Mouse (Mus musculus): ENCODE results near the gene Epb41. TPM values are rescaled to one million over a fixed set of nuclear protein-coding genes. Genes with fewer than 3 reads are reported as not detected.

The Epb41 gene
- polyA plus RNA-seq, 1 experiment from 2014 or later, result 43.1 TPM

DNA sequence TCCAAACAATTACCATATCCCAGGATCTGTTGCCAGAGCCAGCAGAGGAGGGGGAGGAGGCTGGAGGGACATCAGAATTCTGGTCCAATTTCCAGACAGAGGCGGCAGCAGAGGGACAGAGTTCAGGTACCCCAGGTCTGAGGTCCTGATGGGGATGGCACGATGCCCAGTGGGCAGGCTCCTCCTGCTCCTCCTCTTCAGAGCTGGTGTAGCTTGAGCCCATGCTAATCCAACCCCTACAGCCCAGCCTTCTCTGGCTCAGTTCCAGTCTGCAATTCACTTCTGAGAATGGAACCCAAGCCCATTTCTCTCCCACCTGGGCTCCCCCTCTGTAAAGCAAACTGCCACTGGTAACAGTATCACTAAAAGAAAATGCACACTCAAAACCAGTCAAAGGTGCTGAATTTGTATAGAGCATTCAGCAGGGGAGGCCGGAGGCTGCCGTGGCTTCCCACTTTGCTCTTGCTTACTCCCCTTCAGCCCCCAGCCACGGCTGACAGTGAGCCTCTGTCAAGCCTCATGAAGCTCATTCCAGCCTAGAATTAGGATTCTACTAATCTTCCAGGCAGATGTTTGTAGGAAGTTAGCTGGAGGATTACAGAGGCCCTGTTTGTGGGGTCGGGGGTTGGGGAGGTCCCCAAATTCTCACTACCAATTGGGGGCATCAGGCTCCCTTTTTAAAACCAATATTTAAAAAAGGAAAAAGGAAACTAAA, 150.9 kb downstream of the Epb41 start:
- H3K4me3 ChIP-seq (ENCODE audit: low read length), result no peak overlapping the region
- no peaks in the 10 kb centered on the region for H3K9me3 ChIP-seq (ENCODE audit: control insufficient read depth, low read length)
- peaks cover 18% of the 10 kb centered on the region for H3K4me1 ChIP-seq (ENCODE audit: control insufficient read depth, insufficient read depth, low read depth, low read length)
- ATAC-seq, result no peak
- WGBS, result 58% methylated on average over 6 of the region's 6 CpGs
- H3K4me2 ChIP-seq (ENCODE audit: low read length), result no peak overlapping the region
- no peak overlapping the region for H3K9ac ChIP-seq (ENCODE audit: low read depth, low read length)
- H3K27ac ChIP-seq (ENCODE audit: low read depth, low read length), result no peak overlapping the region
- peaks cover 17% of the 10 kb centered on the region for H3K36me3 ChIP-seq (ENCODE audit: control insufficient read depth, insufficient read depth, low read length)
- peaks cover 51% of the 10 kb centered on the region for H3K27me3 ChIP-seq (replicated peaks; ENCODE audit: control insufficient read depth, insufficient read depth, low read length)

DNA sequence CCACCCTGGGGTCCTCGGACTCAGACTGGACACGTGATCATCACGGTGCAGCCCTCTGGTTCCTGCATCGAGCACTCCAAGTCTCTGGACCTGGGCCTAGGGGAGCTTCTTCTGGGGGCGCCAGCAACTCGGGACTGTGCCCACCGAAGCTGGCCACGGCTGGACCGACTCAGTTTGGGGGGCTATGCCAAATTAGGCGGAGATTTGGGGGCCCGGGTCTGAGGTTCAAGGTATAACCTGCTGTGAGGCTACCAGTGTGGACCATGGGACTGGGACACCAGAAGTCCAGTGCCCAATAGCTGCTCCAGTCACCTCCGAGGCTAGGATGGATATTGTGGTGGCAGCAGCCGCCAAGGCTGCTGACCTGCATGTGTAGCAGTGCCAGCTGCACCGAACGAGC, 152.7 kb downstream of the Epb41 start:
- ATAC-seq, result 0 out of 2 replicates have a peak, but pooled peaks have one; percentile 12
- H3K4me1 ChIP-seq (ENCODE audit: control insufficient read depth, insufficient read depth, low read depth, low read length), result peaks cover 18% of the 10 kb centered on the region
- H3K4me2 ChIP-seq (ENCODE audit: low read length), result peak overlapping the region; percentile 81
- H3K27ac ChIP-seq (ENCODE audit: low read depth, low read length), result no peak overlapping the region
- H3K9ac ChIP-seq (ENCODE audit: low read depth, low read length), result no peak overlapping the region
- peaks cover 63% of the 10 kb centered on the region for H3K27me3 ChIP-seq (replicated peaks; ENCODE audit: control insufficient read depth, insufficient read depth, low read length)
- peak overlapping the region; percentile 52 for H3K4me3 ChIP-seq (ENCODE audit: low read length)
- no peaks in the 10 kb centered on the region for H3K9me3 ChIP-seq (ENCODE audit: control insufficient read depth, low read length)
- WGBS, result 62% methylated on average over 15 of the region's 15 CpGs
- peaks cover 12% of the 10 kb centered on the region for H3K36me3 ChIP-seq (ENCODE audit: control insufficient read depth, insufficient read depth, low read length)

DNA sequence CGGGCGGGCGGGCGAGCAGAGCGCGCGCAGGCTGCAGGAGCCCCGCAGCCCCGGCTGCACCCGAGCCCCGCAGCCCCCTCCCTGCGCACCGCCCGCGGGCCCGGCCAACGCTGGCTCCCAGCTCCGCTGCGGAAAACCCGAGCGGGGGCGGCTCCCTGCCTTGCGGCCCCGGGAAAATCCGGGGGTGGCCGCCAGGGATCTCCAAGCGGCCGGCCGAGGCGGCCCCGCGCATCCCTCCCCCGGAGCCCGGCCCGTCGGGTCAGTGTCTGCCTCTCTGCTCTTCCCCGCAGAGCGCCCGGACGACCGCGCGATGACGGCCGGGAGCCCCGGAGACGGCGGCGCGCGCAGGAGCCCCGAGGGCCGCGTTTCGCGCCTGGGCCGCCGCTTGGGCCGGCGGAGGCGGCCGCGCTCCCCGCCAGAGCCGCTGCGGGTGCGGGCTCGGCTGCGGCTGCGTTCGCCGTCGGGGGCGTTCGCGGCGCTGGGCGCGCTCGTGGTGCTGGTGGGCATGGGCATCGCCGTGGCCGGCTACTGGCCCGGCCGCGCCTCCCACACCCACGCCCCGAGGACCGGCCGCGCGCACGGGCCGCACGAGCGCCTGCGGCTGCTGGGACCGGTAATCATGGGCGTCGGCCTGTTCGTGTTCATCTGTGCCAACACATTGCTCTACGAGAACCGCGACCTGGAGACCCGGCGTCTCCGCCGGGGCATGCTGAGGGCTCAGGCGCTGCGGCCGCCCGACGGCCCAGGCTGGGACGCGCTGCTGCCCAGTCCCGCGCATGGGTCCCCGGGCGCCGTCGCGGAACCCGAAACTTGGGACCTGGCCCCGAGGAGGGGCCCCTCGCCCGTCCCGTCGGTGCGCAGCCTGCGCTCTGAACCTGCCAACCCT, 153.4 kb downstream of the Epb41 start, which contains the start of gene Tmem200b:
Tmem200b (plus strand) TSS at position 311 of the 886 bp plus-strand sequence.
- 0 out of 2 replicates have a peak, but pooled peaks have one; percentile 4 for ATAC-seq
- H3K4me1 ChIP-seq (ENCODE audit: control insufficient read depth, insufficient read depth, low read depth, low read length), result peaks cover 18% of the 10 kb centered on the region
- peak within 1 kb of the TSS; percentile 52 for H3K4me3 ChIP-seq (ENCODE audit: low read length)
- H3K4me2 ChIP-seq (ENCODE audit: low read length), result peak within 1 kb of the TSS; percentile 81
- 2% methylated on average over 71 of the region's 130 CpGs for WGBS
- no peaks in the 10 kb centered on the region for H3K9me3 ChIP-seq (ENCODE audit: control insufficient read depth, low read length)
- peak within 1 kb of the TSS; percentile 62 for H3K9ac ChIP-seq (ENCODE audit: low read depth, low read length)
- H3K27me3 ChIP-seq (replicated peaks; ENCODE audit: control insufficient read depth, insufficient read depth, low read length), result peaks cover 70% of the 10 kb centered on the region
- H3K36me3 ChIP-seq (ENCODE audit: control insufficient read depth, insufficient read depth, low read length), result peaks cover 10% of the 10 kb centered on the region
- H3K27ac ChIP-seq (ENCODE audit: low read depth, low read length), result no peak within 1 kb of the TSS

DNA sequence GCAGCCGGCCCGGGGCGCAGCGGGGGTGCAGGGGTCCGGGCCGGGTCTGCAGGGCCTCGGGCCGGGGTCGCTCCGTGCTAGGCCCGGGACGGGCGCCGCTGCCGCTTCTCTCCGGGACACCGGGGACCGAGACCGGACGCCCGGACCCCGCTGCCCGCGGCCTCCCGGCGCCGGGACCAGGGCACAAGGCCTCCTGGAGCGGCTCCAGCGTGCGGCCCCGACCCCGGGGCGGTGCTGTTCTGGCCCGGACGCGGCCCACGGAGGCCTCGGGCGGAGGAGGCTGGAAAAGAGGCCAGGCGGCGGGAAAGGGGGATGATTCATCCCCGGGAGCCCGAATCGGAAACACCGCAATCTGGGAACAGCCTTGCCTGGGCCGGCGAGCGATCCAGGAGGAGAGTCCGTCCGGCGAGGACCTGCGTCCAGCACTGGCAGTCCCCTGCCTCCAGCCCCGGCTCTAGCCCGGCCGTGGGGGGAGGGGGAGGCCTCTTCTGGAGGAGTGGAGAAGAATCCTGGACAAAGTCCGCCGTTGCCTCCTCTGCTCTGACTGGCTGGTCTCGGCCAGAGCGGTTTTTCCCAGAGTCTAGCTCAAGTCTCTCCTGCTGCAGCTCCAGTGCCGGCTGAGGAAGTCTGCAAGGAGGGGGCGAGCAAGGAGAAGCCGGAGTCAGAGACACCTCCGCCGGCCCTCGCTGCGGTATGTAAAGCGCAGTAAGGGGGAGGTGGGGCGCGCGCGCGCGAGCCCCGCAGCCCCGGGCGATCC, 154.3 kb downstream of the Epb41 start:
- 1% methylated on average over 70 of the region's 76 CpGs for WGBS
- H3K27me3 ChIP-seq (replicated peaks; ENCODE audit: control insufficient read depth, insufficient read depth, low read length), result peaks cover 77% of the 10 kb centered on the region
- H3K4me1 ChIP-seq (ENCODE audit: control insufficient read depth, insufficient read depth, low read depth, low read length), result peaks cover 18% of the 10 kb centered on the region
- H3K4me3 ChIP-seq (ENCODE audit: low read length), result peak overlapping the region; percentile 52
- H3K27ac ChIP-seq (ENCODE audit: low read depth, low read length), result no peak overlapping the region
- no peaks in the 10 kb centered on the region for H3K9me3 ChIP-seq (ENCODE audit: control insufficient read depth, low read length)
- peaks cover 6% of the 10 kb centered on the region for H3K36me3 ChIP-seq (ENCODE audit: control insufficient read depth, insufficient read depth, low read length)
- H3K9ac ChIP-seq (ENCODE audit: low read depth, low read length), result peak overlapping the region; percentile 62
- no peak for ATAC-seq
- H3K4me2 ChIP-seq (ENCODE audit: low read length), result peak overlapping the region; percentile 81

DNA sequence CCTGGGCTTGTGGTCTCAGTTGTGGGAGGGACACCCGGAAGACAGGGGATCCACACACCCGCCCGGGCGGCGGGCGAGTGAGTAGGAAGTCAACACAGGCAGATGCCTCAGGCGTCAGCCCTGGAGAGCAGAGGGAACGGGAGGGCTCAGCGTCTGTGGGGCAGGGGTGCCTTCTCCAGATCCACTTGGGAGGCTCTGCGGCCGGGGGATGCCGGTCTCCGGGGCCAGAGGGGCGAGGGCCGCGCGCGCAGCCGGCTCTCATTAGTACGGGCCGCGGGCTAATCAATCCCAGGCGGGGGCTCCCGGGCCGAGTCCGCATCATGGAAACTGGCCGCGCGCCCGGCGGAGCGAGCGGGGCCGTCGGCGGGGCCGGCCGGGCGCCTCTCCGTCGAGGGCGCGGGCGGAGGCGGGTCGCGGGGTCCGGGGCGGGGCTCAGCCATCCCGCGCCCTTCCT, 155.0 kb downstream of the Epb41 start:
- WGBS, result 3% methylated on average over 30 of the region's 51 CpGs
- Histone ChIP-seq H3K27ac (ENCODE audit: low read depth, low read length) (no peak overlapping the region), H3K9me3 (ENCODE audit: control insufficient read depth, low read length) (no peaks in the 10 kb centered on the region), H3K27me3 (replicated peaks; ENCODE audit: control insufficient read depth, insufficient read depth, low read length) (peaks cover 77% of the 10 kb centered on the region), H3K9ac (ENCODE audit: low read depth, low read length) (peak overlapping the region; percentile 62), H3K4me3 (ENCODE audit: low read length) (peak overlapping the region; percentile 52), H3K4me1 (ENCODE audit: control insufficient read depth, insufficient read depth, low read depth, low read length) (peaks cover 22% of the 10 kb centered on the region), H3K36me3 (ENCODE audit: control insufficient read depth, insufficient read depth, low read length) (peaks cover 4% of the 10 kb centered on the region), H3K4me2 (ENCODE audit: low read length) (peak overlapping the region; percentile 81)
- no peak for ATAC-seq

DNA sequence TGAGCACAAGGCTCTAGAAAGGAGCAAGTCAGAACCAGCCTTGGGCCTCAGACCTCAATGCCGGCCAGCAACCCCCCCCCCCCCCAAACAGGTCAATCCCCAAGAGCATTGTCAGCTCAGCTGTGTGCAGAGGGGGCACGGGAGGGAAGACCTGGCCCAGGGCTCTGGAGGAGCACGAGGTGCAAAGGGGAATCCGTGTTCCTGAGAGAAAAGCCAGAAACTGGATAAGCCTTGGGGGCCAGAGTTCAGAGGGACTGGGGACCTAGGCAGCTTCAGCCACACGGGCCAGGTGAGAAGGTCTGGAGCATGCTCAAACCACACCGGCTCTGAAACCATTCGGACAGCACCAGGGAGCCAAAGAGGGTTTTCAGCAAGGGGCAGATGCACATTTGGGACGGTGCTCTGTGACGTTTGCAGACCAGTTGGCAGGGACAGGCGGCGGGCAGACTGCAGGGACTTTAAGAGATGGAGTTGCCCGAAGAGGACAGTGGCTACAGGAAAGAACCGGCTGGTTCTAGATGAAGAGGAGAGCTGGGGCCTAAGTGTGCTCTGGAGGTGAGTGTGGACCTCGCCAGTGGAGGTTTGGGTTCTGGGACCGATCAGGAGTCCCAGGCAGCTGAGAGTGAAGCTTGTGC, 155.5 kb downstream of the Epb41 start:
- no peak for ATAC-seq
- Histone ChIP-seq H3K27ac (ENCODE audit: low read depth, low read length) (no peak overlapping the region), H3K9ac (ENCODE audit: low read depth, low read length) (no peak overlapping the region), H3K4me3 (ENCODE audit: low read length) (no peak overlapping the region), H3K36me3 (ENCODE audit: control insufficient read depth, insufficient read depth, low read length) (0 out of 2 replicates have a peak, but pooled peaks cover 3% of the 10 kb centered on the region), H3K4me2 (ENCODE audit: low read length) (no peak overlapping the region), H3K27me3 (replicated peaks; ENCODE audit: control insufficient read depth, insufficient read depth, low read length) (peaks cover 72% of the 10 kb centered on the region), H3K4me1 (ENCODE audit: control insufficient read depth, insufficient read depth, low read depth, low read length) (peaks cover 26% of the 10 kb centered on the region), H3K9me3 (ENCODE audit: control insufficient read depth, low read length) (no peaks in the 10 kb centered on the region)
- WGBS, result 21% methylated on average over 15 of the region's 15 CpGs

DNA sequence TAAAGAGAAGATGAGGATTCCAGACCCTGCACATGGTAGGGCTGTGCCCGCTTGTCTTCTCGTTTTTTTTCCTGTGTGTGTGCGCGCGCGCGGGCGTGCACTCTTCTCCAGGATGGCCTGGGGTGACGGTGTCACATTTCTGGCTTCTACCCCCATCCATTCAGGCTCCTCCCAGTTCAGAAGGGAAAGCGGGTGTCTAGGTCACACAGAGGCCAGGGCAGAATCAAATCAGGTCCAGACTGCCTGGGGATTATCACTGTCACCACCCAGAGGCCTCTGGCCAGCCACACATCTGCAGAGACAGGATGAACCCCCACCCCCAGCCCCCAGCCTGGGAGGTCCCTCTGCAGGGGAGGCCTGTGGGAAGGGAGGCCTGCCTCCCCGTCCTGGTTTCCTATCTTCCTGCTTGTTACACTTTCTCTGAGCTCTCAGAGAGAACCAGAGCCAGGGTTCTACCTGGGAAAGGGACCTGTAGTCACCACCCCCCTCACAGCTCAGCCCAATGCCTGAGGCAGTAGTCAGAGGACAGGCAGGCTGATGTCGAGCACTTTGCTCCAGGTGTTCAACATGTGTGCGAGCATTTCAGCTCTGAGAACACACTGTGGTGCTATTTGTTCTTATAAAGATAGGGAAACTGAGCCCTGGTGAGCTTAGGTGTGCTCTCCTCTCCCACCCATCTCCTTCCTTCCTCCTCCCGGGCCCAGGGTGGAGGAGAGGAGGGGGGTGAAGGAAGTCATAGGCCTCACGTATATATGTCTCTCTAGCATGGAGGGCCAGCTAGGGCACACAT, 156.2 kb downstream of the Epb41 start:
- no peak overlapping the region for H3K4me3 ChIP-seq (ENCODE audit: low read length)
- H3K27me3 ChIP-seq (replicated peaks; ENCODE audit: control insufficient read depth, insufficient read depth, low read length), result peaks cover 66% of the 10 kb centered on the region
- no peaks in the 10 kb centered on the region for H3K36me3 ChIP-seq (ENCODE audit: control insufficient read depth, insufficient read depth, low read length)
- no peaks in the 10 kb centered on the region for H3K9me3 ChIP-seq (ENCODE audit: control insufficient read depth, low read length)
- WGBS, result 23% methylated on average over 15 of the region's 15 CpGs
- no peak overlapping the region for H3K4me2 ChIP-seq (ENCODE audit: low read length)
- no peak overlapping the region for H3K9ac ChIP-seq (ENCODE audit: low read depth, low read length)
- ATAC-seq, result no peak
- H3K27ac ChIP-seq (ENCODE audit: low read depth, low read length), result no peak overlapping the region
- peaks cover 29% of the 10 kb centered on the region for H3K4me1 ChIP-seq (ENCODE audit: control insufficient read depth, insufficient read depth, low read depth, low read length)

DNA sequence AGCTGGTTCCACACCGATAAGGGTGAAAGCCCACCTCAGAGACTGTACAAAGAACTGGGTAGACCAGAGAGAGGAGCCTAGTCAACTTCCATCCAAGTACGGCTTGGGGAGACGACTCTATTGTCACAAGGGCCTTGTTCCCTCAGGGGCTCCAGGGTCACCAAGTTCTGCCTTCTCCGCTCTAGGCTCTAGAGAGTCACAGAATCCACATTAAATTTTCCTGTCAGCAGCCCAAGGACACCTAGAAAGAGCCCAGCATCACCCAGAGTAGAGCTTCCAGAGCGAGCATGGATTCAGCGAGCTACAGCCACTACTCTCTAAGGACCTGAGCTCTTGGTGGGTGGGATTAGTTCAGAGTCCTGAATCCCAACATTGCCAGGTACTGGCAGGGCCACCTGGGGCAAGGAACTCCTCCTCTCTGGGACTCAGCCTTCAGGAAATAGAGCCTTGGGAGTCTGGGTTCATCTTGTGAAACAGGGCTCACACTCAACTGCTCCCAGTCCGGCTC, 157.0 kb downstream of the Epb41 start:
- Histone ChIP-seq H3K27ac (ENCODE audit: low read depth, low read length) (no peak overlapping the region), H3K9me3 (ENCODE audit: control insufficient read depth, low read length) (no peaks in the 10 kb centered on the region), H3K27me3 (replicated peaks; ENCODE audit: control insufficient read depth, insufficient read depth, low read length) (peaks cover 60% of the 10 kb centered on the region), H3K36me3 (ENCODE audit: control insufficient read depth, insufficient read depth, low read length) (no peaks in the 10 kb centered on the region), H3K4me2 (ENCODE audit: low read length) (no peak overlapping the region), H3K9ac (ENCODE audit: low read depth, low read length) (no peak overlapping the region), H3K4me3 (ENCODE audit: low read length) (no peak overlapping the region), H3K4me1 (ENCODE audit: control insufficient read depth, insufficient read depth, low read depth, low read length) (peaks cover 29% of the 10 kb centered on the region)
- no peak for ATAC-seq
- WGBS, result 66% methylated on average over 7 of the region's 7 CpGs

Data from hindbrain, embryonic 16.5 days (tissue).